Mouse (Mus musculus): ENCODE data around the gene Bcr.

Gene Bcr

DNA sequence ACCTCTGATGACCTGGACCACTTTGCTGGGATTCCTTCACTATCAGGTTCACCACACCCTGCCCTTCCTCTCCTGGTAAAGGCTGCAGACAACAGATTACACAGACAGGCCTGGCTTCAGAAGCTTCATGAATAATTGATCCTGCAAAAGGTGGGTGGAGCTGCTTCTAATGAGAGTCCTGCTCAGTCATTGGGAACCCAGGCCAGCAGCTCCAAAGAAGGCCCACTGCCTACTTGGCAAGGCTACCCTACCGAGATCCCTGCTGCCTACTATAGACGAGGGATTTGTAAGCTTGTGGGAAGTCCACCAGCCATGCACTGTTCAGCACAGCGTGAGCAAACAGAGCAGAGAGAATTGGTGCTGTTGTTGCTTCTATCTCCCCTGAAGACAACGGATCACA lies 4.1 kb upstream of the Bcr start:
- in situ Hi-C loops (cut with MboI, MseI) = loop anchor here (5.0 kb wide), 1 partner anchor 96 kb away; no protein-coding TSS in a partner anchor

DNA sequence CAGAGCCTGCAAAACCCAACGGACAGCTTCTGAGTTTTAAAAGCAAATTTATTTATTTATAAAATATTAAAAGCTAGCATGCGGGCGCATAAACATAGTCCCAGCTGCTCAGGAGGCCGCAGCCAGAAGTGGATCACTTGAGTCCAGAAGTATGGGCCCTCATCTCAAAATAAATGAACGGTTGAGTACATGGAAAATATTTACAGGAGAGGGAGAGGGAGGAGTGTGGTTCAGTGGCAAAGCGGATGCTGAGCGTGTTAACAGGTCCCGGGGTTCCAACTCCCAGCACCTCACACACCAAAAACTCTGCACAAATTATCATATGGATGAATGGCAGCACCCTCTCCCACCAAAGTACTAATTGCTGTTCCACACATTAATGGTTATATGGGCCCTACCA lies 2.1 kb upstream of the Bcr start:
- in situ Hi-C loops (cut with MboI, MseI) = loop anchor here (5.0 kb wide), 1 partner anchor 94 kb away; no protein-coding TSS in a partner anchor

DNA sequence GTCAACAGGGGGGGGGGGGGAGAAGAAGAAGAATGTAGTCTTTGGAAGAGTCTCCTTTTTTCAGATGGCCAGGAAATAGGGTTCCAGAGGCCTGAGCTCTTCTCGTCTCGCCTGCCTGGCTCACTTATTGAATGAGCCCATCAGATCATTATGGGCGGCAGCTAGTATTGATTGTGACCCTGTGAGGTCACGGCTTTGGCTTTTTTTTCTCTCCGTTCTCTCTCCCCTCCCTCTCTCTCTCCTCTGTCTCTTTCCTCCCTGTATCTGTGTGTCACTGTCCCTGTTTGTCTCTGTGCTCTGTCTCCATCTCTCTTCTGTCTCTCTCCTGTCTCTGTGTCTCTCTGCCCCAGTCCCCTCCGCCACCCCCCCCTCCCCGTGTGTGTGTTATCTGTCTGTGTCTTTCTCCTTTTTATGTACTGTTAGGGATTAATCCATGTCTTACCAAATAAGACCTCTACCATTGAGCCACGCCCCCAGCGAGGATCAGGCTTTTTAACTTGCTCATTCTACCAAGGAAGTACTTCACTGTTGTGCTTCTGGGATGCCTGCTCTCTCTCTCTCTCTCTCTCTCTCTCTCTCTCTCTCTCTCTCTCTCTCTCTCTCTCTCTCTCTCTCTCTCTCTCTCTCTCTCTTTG lies 1.5 kb upstream of the Bcr start:
- in situ Hi-C loops (cut with MboI, MseI) = loop anchor here (5.0 kb wide), 1 partner anchor 93 kb away; no protein-coding TSS in a partner anchor

- in situ Hi-C loops (cut with MboI, MseI) = loop anchor here (5.0 kb wide), 1 partner anchor 93 kb away; no protein-coding TSS in a partner anchor
Observed at GRCm38 (mm10) chr10:75059396-75059795, 996 bp upstream of the Bcr start.

- in situ Hi-C loops (cut with MboI, MseI) = no loop called here
Observed at GRCm38 (mm10) chr10:75060843-75061235, 447 bp downstream of the Bcr start.

DNA sequence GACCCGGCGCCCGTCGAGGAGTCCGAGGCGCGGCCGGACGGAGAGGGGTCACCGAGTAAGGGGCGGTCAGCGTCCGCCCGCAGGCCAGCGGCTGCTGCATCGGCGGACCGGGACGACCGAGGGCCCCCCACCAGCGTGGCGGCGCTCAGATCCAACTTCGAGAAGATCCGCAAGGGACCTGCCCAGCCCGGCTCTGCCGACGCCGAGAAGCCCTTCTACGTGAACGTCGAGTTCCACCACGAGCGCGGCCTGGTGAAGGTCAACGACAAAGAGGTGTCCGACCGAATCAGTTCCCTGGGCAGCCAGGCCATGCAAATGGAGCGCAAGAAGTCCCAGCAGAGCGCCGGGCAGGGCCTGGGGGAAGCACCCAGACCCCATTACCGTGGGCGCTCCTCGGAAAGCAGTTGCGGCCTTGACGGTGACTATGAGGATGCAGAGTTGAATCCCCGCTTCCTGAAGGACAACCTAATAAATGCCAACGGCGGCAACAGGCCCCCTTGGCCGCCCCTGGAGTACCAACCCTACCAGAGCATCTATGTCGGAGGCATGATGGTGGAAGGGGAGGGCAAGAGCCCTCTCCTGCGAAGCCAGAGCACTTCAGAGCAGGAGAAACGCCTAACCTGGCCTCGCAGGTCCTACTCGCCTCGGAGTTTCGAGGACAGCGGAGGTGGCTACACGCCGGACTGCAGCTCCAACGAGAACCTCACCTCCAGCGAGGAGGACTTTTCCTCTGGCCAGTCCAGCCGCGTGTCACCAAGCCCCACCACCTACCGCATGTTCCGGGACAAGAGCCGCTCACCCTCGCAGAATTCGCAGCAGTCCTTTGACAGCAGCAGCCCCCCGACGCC lies 1.2 kb downstream of the Bcr start:
- in situ Hi-C loops (cut with MboI, MseI) = no loop called here

- in situ Hi-C loops (cut with MboI, MseI) = no loop called here
Observed at GRCm38 (mm10) chr10:75062189-75062561, 1.8 kb downstream of the Bcr start.

- in situ Hi-C loops (cut with MboI, MseI) = no loop called here
Observed at GRCm38 (mm10) chr10:75062621-75063020, 2.2 kb downstream of the Bcr start.

- in situ Hi-C loops (cut with MboI, MseI) = no loop called here
Observed at GRCm38 (mm10) chr10:75063301-75063965, 3.0 kb downstream of the Bcr start.

GRCm38 (mm10) chr10:75065691-75066090 lies 5.3 kb downstream of the Bcr start:
- in situ Hi-C loops (cut with MboI, MseI) = no loop called here

GRCm38 (mm10) chr10:75067446-75067845 lies 7.1 kb downstream of the Bcr start:
- in situ Hi-C loops (cut with MboI, MseI) = no loop called here

DNA sequence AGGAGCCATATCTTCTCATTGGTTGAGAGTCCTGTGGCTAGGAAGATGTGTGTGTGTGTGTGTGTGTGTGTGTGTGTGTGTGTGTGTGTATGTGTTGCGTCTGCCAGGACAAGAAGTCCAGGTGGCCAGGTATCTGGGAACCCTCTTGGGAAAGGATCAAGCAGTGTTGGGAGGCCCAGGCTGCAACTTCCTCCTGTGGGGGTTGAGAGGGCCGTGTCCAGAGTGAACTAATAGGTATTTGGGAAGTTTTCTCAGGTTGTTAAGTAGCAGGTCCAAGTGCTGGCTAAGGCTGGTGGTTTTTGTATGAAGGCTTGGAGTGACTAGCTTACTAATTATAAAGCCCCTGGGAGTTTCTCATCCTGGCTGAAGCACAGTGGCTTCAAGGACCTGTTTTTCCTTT lies 7.7 kb downstream of the Bcr start:
- in situ Hi-C loops (cut with MboI, MseI) = no loop called here

- in situ Hi-C loops (cut with MboI, MseI) = no loop called here
Observed at GRCm38 (mm10) chr10:75068624-75069328, 8.4 kb downstream of the Bcr start.

GRCm38 (mm10) chr10:75070281-75070976 lies 10.0 kb downstream of the Bcr start:
- in situ Hi-C loops (cut with MboI, MseI) = no loop called here

DNA sequence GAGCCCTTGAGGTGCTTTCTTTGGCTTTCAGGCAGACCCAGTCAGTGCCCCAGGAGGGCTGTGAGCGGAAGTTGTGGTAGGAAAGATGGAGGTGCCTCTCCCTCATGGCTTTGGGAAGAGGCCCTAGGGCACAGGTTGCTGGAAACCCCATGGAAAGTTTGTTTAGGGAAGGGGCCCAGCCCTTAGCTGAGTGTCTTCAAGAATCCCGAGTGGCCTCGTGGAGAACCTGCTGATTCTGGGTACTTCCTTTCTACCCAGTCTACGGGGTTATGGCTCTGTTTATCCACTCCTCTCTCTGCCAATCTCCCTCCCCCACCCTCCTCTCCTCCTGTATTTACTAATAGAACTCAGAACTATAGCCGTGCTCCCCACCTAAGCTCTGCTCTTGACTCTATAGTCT lies 15.3 kb downstream of the Bcr start:
- in situ Hi-C loops (cut with MboI, MseI) = no loop called here

DNA sequence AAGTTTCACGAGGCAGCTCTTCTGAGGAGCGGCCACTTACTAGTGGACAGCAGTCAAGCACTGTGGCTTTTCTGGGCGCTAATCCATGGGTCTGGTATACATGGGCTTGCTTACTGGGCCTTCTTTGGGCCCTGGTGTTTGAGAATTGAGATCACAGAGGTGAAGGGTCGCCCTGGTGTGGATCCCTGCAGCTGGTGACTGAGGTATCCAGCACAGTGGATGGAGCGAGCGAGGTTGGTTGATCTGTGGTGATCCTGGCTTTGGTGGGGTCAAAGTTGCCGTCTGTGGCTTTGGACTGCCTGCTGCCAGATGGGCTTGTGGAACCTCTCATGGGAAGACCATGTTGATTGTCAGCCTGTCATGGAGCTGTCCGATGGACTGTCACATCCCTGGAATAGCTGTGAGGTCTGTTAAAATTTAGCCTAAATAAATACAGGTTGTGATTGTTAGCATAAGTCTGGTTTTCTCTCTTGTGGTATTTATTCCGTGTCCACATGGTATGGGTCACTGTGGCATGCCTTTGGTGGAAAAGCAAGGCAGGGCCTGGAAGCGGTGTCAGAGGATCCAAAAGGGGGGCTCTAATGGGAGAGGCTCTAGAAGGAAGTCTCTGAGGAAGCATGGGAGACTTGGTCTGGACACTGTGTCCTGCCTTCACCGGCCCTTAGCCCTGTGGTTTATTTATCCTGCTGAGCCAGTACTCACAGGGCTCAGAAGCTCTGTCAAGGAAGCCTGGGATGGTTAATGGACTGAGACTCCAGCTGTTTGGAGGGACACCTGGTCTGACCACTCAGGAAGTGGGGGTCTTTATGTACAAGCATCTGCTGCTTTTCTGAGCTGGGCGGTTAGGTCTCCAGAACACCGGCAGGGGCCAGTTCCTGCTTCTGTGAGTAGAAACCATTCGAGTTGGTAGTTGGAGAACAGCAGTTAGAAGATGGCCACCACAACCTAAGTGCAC lies 18.1 kb downstream of the Bcr start:
- in situ Hi-C loops (cut with MboI, MseI) = no loop called here

DNA sequence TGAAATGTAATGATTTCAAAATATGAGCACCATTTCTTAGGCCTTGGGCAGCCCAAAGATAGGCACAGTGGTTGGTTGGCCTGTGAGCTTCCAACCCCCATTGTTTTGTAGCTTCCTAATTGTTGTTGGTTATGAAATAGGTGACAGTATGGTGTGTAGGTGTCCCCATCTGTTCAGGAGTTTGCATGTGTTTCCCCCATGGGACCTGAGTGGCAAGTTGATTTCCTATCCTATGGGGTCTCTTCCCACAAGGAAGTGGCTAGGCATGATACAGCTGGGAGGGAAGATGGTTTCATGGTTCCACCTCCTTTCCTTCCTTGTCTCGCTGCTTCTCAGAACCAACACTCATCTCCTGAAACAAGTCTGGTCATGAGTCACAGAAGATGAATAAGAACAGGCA lies 24.9 kb downstream of the Bcr start:
- in situ Hi-C loops (cut with MboI, MseI) = no loop called here

GRCm38 (mm10) chr10:75088471-75088870 lies 28.1 kb downstream of the Bcr start:
- in situ Hi-C loops (cut with MboI, MseI) = no loop called here

DNA sequence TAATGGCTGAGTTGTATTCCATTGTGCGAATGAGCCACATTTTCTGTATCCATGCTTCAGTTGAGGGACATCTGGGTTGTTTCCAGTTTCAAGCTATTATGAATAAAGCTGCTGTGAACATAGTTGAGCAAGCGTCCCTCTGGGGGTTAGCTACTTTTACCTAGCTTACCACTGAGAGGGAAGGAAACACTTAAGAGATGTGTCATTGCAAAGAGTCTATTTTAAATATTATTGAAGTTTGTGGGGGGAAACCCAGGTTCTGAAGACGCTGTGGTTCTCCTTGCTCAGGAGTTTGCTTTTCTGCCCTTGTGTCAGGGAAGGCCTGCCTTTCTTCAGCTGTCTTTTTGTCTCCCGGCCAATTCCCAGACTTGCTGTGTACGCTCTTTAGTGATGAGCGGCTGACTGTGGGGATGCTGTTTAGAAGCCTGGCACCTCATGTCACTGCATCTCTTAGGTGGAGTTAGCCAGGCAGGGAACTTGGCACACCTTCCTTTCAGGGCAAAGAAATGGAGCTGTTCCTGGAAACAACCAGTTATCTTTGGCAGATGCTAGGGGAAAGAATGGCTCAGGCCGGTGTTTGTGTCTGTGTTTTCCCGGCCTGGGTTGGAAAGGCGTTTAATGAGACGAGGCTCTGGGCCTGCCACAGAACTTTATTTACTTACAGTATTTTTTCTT lies 31.2 kb downstream of the Bcr start:
- in situ Hi-C loops (cut with MboI, MseI) = no loop called here
